Mouse (Mus musculus) spleen, adult 2 months (tissue): ENCODE results near the gene BC049352. TPM values are rescaled to one million over a fixed set of nuclear protein-coding genes. Genes with fewer than 3 reads are reported as not detected.
A peak's percentile ranks its signal among the peaks of the same experiment; 100 is the strongest.

Experiments used
- DNase-seq, 2 experiments: peaks; one replicate each; pipeline versions ENCODE4 v3.0.0 to v3.0.0-alpha.2; 2012 to 2021; ENCODE audit warnings: low spot score in 2 of 2, low read depth in 1 of 2
- H3K27ac ChIP-seq: fragments of 200-500 bp; 2 replicates; pipeline ENCODE4 v1.5.1; 2012; ENCODE audit warnings: low read length, inconsistent platforms; ENCODE audit not compliant: insufficient read depth
- H3K27me3 ChIP-seq: fragments of 200-500 bp; 2 replicates; pipeline ENCODE4 v1.6.1; 2012; ENCODE audit warnings: mild to moderate bottlenecking, moderate library complexity, low read length, inconsistent platforms; ENCODE audit not compliant: control insufficient read depth, insufficient read depth
- H3K36me3 ChIP-seq: fragments of 200-500 bp; 2 replicates; pipeline ENCODE4 v1.6.1; 2012; ENCODE audit warnings: mild to moderate bottlenecking, low read length, inconsistent platforms; ENCODE audit not compliant: control insufficient read depth, insufficient read depth
- H3K4me1 ChIP-seq: fragments of 200-500 bp; 2 replicates; pipeline ENCODE4 v1.6.1; 2011; ENCODE audit warnings: inconsistent platforms; ENCODE audit not compliant: control insufficient read depth, insufficient read depth, insufficient read length
- H3K4me3 ChIP-seq: fragments of 200-500 bp; 2 replicates; pipeline ENCODE4 v1.5.1; 2011; ENCODE audit warnings: mild to moderate bottlenecking, inconsistent platforms; ENCODE audit not compliant: insufficient read depth, insufficient read length; ENCODE audit errors: extremely low read depth
- CTCF ChIP-seq: fragments of 200-500 bp; IDR thresholded peaks from 2 replicates; pipeline ENCODE4 v1.5.1; 2011; ENCODE audit warnings: mild to moderate bottlenecking, inconsistent platforms; ENCODE audit not compliant: insufficient read depth, insufficient read length, insufficient replicate concordance; ENCODE audit errors: extremely low read depth
- POLR2A ChIP-seq: fragments of 200-500 bp; IDR thresholded peaks from 2 replicates; pipeline ENCODE4 v1.6.1; 2011; ENCODE audit warnings: low read depth, low read length, inconsistent platforms
- WGBS: fragments of 180-500 bp; shearing (Covaris S2); methylation state at CpG from one replicate; pipeline ENCODE4 v1.1.7; 2018; 5-methylcytosine and 5-hydroxymethylcytosine counted together
- polyA plus RNA-seq: library from polyadenylated mRNA; depleted of rRNA; stranded (reverse); fragments of >200 nt; gene quantifications from 2 replicates; pipeline ENCODE4 v1.2.3, GENCODE M21; 2012

Gene BC049352
- polyA plus RNA-seq, 1 experiment: 0.37 TPM

DNA sequence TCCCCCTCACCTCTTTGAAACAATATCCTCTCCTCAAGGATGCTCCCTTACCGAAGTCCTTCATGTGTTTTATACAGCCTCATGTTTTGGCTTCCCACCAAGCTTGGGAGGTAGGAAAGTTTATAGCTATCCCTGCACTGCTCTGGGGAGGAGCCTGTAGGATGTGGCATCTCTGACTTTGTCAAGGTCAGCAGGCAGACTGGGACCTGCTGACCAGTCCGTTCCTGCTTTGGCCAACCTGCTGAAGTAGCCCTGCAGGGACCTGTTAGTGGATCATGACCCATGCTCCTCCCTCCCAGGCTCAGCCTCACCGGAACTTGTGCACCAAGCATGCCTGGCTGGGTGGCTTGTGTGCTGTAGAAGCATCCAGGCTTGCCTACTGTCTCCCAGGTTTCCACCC, 39.1 kb upstream of the BC049352 start:
- peaks cover 15% of the 10 kb centered on the region for H3K4me1 ChIP-seq
- no peak for TF ChIP-seq POLR2A
- no peak for TF ChIP-seq CTCF
- H3K27me3 ChIP-seq: peaks cover 14% of the 10 kb centered on the region
- 69% methylated on average over 3 of the region's 3 CpGs for WGBS
- H3K36me3 ChIP-seq: no peaks in the 10 kb centered on the region
- no peak overlapping the region for H3K4me3 ChIP-seq
- H3K27ac ChIP-seq: no peak overlapping the region
- DNase-seq: no peak

DNA sequence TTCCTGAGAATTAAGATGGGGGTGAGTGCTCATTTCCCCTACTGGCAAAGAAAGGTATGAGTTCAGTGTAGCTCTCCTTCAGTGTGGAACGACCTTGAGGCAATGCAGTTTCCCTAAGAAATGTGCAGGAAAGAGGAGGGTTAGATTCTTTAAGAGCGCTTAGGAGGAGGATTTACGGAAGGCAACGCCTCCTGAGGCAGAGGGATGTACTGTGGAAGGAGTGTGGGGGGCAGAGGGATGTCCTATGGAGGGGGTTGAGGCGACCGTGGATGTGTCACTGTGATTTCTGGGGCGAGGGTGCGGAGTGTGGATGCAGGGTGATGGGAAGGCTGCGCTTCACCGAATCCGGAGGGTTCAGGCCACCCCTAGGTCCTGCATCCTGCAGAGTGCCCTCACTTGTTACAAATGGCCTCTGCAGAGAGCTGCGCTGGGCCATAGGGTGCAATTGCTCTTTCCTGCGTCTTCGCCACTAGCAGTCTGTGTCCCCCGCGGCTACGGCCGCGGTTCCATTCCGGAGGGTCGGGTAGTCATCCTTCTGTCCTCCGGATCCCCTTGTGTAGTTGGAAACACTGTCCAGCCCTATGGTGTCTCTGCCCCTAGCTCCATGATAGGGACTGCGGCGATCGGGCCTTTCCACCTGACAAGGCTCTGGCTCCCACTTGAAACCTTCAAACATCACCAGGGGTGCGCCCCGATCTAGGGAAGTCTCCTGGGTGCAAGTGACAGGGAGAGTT, 36.1 kb upstream of the BC049352 start:
- no peak for DNase-seq
- 11% methylated on average over 27 of the region's 27 CpGs for WGBS
- Histone ChIP-seq H3K4me3 (peak overlapping the region; percentile 45), H3K4me1 (no peaks in the 10 kb centered on the region; the same call in 1 of the 2 replicates), H3K36me3 (no peaks in the 10 kb centered on the region), H3K27ac (no peak overlapping the region), H3K27me3 (no peaks in the 10 kb centered on the region)
- no peak for TF ChIP-seq POLR2A
- no peak for TF ChIP-seq CTCF

DNA sequence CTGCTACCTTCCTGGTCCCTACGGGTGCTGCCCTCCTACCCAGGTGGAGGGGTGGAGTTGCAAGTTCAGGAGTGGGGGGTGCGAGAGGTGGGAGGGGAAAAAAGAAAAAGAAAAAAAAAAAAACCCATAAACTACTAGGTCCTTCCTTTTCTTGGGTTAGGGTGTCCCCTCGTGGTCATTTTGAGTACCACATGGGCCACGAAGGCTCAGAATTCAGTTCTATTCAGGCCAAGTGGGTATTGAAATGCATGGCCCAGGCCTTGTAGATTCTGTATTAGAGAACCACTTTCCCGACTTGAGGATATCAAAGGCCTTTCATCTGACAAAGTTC, 35.6 kb upstream of the BC049352 start:
- peak; percentile 53 to 71 for DNase-seq
- Histone ChIP-seq H3K4me1 (no peaks in the 10 kb centered on the region; the same call in 1 of the 2 replicates), H3K27me3 (no peaks in the 10 kb centered on the region), H3K27ac (no peak overlapping the region), H3K36me3 (no peaks in the 10 kb centered on the region), H3K4me3 (peak overlapping the region; percentile 45)
- WGBS: under 1% methylated on average over 5 of the region's 5 CpGs
- TF ChIP-seq POLR2A (no peak), CTCF (peak; percentile 56; the same call in 1 of the 2 replicates)

DNA sequence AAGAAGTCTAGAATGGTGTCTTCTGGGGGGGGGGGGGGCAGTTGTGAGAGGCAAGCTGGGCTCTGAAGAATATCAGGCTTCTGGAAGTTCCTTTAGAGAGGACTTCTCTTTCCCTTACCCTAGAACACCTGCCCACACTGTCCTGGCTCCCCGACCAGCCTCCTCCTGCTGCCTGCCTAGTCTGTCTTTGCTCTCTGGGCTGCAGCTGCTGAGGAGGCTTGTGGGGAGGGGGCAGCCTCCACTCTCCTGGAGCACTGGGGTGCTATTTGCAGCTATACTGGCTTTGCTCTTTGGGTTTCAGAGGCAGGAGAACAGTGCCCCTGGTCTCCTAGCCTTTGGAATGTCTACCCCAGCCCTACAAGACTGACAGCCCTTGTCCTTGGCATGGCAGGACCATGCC, 30.9 kb upstream of the BC049352 start:
- H3K4me1 ChIP-seq: no peaks in the 10 kb centered on the region; the same call in 1 of the 2 replicates
- TF ChIP-seq POLR2A: no peak
- TF ChIP-seq CTCF: no peak
- 68% methylated on average over 1 of the region's 1 CpGs for WGBS
- H3K27me3 ChIP-seq: no peaks in the 10 kb centered on the region
- H3K27ac ChIP-seq: no peak overlapping the region
- no peak overlapping the region for H3K4me3 ChIP-seq
- no peaks in the 10 kb centered on the region for H3K36me3 ChIP-seq
- no peak for DNase-seq

DNA sequence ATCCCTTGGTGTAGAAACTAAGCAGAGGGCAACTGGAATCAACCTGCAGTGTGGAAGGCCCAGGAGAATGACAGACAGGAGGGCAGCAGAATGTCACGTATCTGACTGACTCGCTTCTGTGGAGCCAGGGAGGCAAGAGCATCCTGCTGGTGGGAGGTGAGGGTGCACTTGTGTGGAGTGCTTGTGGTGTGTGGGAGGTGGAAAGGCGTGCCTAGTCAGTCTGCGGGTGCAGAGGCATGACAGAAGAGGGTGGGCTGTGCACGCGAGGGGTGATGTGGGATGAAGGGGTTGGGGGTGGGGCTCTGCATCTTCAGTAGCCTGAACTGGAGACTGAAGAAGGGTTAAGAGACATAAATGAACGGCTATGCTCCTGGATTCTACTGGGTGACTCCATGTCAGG, 28.4 kb upstream of the BC049352 start:
- no peak for TF ChIP-seq POLR2A
- TF ChIP-seq CTCF: no peak
- H3K27me3 ChIP-seq: no peaks in the 10 kb centered on the region
- no peaks in the 10 kb centered on the region for H3K36me3 ChIP-seq
- H3K4me3 ChIP-seq: no peak overlapping the region
- no peak for DNase-seq
- no peaks in the 10 kb centered on the region for H3K4me1 ChIP-seq
- WGBS: 77% methylated on average over 7 of the region's 7 CpGs
- H3K27ac ChIP-seq: no peak overlapping the region

DNA sequence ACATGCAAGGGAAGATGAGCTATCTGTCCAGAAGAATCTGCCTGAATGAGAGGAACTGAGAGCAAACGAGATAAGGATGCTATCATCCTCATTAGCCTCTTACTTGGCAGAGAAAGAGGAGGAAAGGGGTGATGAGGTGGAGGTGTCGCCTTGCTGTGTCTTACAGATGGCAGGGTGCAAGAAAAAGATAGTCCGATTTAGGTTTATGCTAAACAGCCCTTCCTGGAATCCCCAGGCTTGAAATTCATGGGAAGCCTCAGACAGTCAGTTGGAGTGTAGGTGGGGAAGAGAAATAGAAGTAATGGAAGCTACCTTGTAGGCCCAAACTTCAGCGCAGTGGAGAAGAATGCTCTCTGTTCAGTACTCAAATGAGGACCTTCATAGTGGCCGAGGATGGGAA, 13.9 kb upstream of the BC049352 start:
- WGBS: 81% methylated on average over 5 of the region's 5 CpGs

DNA sequence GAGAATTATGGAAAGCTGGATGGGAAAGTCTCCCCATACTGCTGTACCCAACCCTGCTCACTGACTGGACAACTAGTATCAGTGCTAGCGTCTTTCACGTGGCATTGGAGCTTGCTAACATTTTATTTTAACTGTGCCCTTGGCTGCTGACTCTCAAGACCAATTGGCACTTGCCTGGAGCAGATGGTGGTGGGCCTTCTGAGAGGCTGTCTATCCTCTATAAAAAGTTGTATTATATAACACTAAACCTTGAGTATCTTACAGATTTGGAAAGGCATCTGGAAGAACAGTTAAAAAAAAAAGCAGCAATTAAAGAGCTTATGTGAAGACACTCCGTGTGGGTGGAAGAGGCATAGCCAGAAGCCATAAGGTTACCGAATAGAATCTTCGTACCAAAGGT, 11.7 kb upstream of the BC049352 start:
- WGBS: 92% methylated on average over 5 of the region's 5 CpGs
- no peak overlapping the region for H3K4me3 ChIP-seq

More for the DNA sequence above, 13.9 kb upstream of the BC049352 start:
- H3K4me1 ChIP-seq: no peaks in the 10 kb centered on the region
- no peaks in the 10 kb centered on the region for H3K36me3 ChIP-seq
- no peak for DNase-seq
- H3K27ac ChIP-seq: no peak overlapping the region
- no peaks in the 10 kb centered on the region for H3K27me3 ChIP-seq
- no peak overlapping the region for H3K4me3 ChIP-seq
- TF ChIP-seq POLR2A (no peak), CTCF (no peak)

More for the DNA sequence above, 11.7 kb upstream of the BC049352 start:
- H3K27ac ChIP-seq: no peak overlapping the region
- TF ChIP-seq POLR2A (no peak), CTCF (no peak)
- no peak for DNase-seq
- H3K36me3 ChIP-seq: no peaks in the 10 kb centered on the region
- H3K4me1 ChIP-seq: no peaks in the 10 kb centered on the region
- H3K27me3 ChIP-seq: no peaks in the 10 kb centered on the region
